Mouse (Mus musculus): ENCODE measurements around the gene Me1.

Gene Me1

GRCm38 (mm10) chr9:86707431-86707830 is 11.7 kb upstream of the Me1 start:
- DNase-seq (ENCODE audit: low read depth) = no peak

- DNase-seq (ENCODE audit: low read depth) = no peak
These were observed 6.1 kb upstream of the Me1 start for GRCm38 (mm10) chr9:86701844-86702243.

GRCm38 (mm10) chr9:86701264-86701663 is 5.5 kb upstream of the Me1 start:
- no peak for DNase-seq (ENCODE audit: low read depth)

- DNase-seq (ENCODE audit: low read depth) = no peak
These were observed 445 bp downstream of the Me1 start for GRCm38 (mm10) chr9:86695199-86695817.

GRCm38 (mm10) chr9:86694644-86695043 is 1.1 kb downstream of the Me1 start:
- no peak for DNase-seq (ENCODE audit: low read depth)

- no peak for DNase-seq (ENCODE audit: low read depth)
These were observed 1.8 kb downstream of the Me1 start for GRCm38 (mm10) chr9:86693935-86694334.

- no peak for DNase-seq (ENCODE audit: low read depth)
These were observed 3.1 kb downstream of the Me1 start for GRCm38 (mm10) chr9:86692676-86693075.

GRCm38 (mm10) chr9:86692251-86692650 is 3.5 kb downstream of the Me1 start:
- DNase-seq (ENCODE audit: low read depth) = no peak

GRCm38 (mm10) chr9:86691101-86691500 is 4.7 kb downstream of the Me1 start:
- no peak for DNase-seq (ENCODE audit: low read depth)

GRCm38 (mm10) chr9:86683713-86684209 is 12.0 kb downstream of the Me1 start:
- DNase-seq (ENCODE audit: low read depth) = no peak

- DNase-seq (ENCODE audit: low read depth) = no peak
These were observed 12.9 kb downstream of the Me1 start for GRCm38 (mm10) chr9:86682844-86683243.

- DNase-seq (ENCODE audit: low read depth) = no peak
These were observed 13.5 kb downstream of the Me1 start for GRCm38 (mm10) chr9:86682278-86682677.

- no peak for DNase-seq (ENCODE audit: low read depth)
These were observed 15.3 kb downstream of the Me1 start for GRCm38 (mm10) chr9:86680431-86680830.

GRCm38 (mm10) chr9:86679843-86680417 is 15.8 kb downstream of the Me1 start:
- no peak for DNase-seq (ENCODE audit: low read depth)

- no peak for DNase-seq (ENCODE audit: low read depth)
These were observed 19.5 kb downstream of the Me1 start for GRCm38 (mm10) chr9:86676246-86676645.

- DNase-seq (ENCODE audit: low read depth) = no peak
These were observed 20.3 kb downstream of the Me1 start for GRCm38 (mm10) chr9:86675426-86675825.

- no peak for DNase-seq (ENCODE audit: low read depth)
These were observed 22.8 kb downstream of the Me1 start for GRCm38 (mm10) chr9:86672907-86673472.

- no peak for DNase-seq (ENCODE audit: low read depth)
These were observed 27.0 kb downstream of the Me1 start for GRCm38 (mm10) chr9:86668590-86669252.

- no peak for DNase-seq (ENCODE audit: low read depth)
These were observed 28.5 kb downstream of the Me1 start for GRCm38 (mm10) chr9:86667138-86667750.

- DNase-seq (ENCODE audit: low read depth) = peak; percentile 8
These were observed 34.1 kb downstream of the Me1 start for GRCm38 (mm10) chr9:86661679-86662078.

- no peak for DNase-seq (ENCODE audit: low read depth)
These were observed 34.5 kb downstream of the Me1 start for GRCm38 (mm10) chr9:86661266-86661665.

GRCm38 (mm10) chr9:86660327-86660726 is 35.4 kb downstream of the Me1 start:
- no peak for DNase-seq (ENCODE audit: low read depth)

GRCm38 (mm10) chr9:86658347-86658746 is 37.4 kb downstream of the Me1 start:
- DNase-seq (ENCODE audit: low read depth) = no peak
